Mouse (Mus musculus) bone marrow, adult 2 months (tissue): ENCODE measurements around the gene Hoxa11. TPM values are rescaled to one million over a fixed set of nuclear protein-coding genes. Genes with fewer than 3 reads are reported as not detected.

Experiments
- H3K27ac ChIP-seq: fragments of 200-500 bp; 2 replicates; pipeline ENCODE4 v1.5.1; 2012; ENCODE audit warnings: low read depth, mild to moderate bottlenecking, control low read depth, inconsistent platforms, low read length; ENCODE audit not compliant: control insufficient read depth, poor library complexity, insufficient read depth
- H3K4me1 ChIP-seq: fragments of 200-500 bp; 2 replicates; pipeline ENCODE4 v1.6.1; 2011; ENCODE audit warnings: low read length; ENCODE audit not compliant: control insufficient read depth, insufficient read depth
- H3K4me3 ChIP-seq: fragments of 200-500 bp; replicated peaks from 2 replicates; pipeline ENCODE3; 2011; ENCODE audit warnings: mild to moderate bottlenecking, low read depth, low read length, control low read depth; ENCODE audit not compliant: control insufficient read depth
- CTCF ChIP-seq: fragments of 200-500 bp; IDR thresholded peaks from 2 replicates; pipeline ENCODE4 v1.5.1; 2011; ENCODE audit warnings: low read length, control low read depth; ENCODE audit not compliant: control insufficient read depth, insufficient read depth
- POLR2A ChIP-seq: fragments of 200-500 bp; IDR thresholded peaks from 2 replicates; pipeline ENCODE4 v1.6.1; 2011; ENCODE audit warnings: low read depth, mild to moderate bottlenecking, control low read depth, low read length, borderline replicate concordance; ENCODE audit not compliant: control insufficient read depth
- whole genome bisulfite sequencing: fragments of 180-500 bp; shearing (Covaris S2); methylation state at CpG from one replicate; pipeline ENCODE4 v1.1.7; 2018; 5-methylcytosine and 5-hydroxymethylcytosine counted together
- polyA plus RNA-seq: library from polyadenylated mRNA; stranded (reverse); fragments of >200 nt; gene quantifications from 2 replicates; pipeline ENCODE4 v1.2.4, GENCODE M21; 2011; ENCODE audit warnings: low replicate concordance; ENCODE audit not compliant: missing spikeins, insufficient read depth, insufficient read length

Hoxa11 gene
- polyA plus RNA-seq, 1 experiment, result not detected

DNA sequence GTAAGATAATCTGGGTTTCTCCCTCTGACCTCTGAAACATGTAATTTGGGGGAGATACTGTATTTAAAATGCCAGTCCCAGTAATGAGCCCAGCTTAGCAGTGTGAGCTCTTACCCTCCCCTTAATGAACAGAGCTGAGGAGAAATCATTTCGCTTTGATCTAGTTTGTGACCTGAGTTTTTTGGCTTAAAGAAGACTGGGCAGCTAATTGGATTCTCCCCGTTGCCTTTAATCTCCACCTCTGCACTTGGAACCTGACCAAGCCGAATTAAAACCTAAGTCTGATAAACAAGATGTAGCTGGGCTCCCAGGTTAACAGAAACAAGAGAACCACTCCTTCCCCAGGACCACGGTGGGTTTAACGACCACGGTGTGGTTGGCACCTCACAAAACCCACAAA lies 30.8 kb upstream of the Hoxa11 start:
- WGBS, result 22% methylated on average over 6 of the region's 6 CpGs
- H3K4me3 ChIP-seq, result no peak overlapping the region
- TF ChIP-seq POLR2A, result no peak
- TF ChIP-seq CTCF, result no peak
- no peak overlapping the region for H3K27ac ChIP-seq
- no peaks in the 10 kb centered on the region for H3K4me1 ChIP-seq

DNA sequence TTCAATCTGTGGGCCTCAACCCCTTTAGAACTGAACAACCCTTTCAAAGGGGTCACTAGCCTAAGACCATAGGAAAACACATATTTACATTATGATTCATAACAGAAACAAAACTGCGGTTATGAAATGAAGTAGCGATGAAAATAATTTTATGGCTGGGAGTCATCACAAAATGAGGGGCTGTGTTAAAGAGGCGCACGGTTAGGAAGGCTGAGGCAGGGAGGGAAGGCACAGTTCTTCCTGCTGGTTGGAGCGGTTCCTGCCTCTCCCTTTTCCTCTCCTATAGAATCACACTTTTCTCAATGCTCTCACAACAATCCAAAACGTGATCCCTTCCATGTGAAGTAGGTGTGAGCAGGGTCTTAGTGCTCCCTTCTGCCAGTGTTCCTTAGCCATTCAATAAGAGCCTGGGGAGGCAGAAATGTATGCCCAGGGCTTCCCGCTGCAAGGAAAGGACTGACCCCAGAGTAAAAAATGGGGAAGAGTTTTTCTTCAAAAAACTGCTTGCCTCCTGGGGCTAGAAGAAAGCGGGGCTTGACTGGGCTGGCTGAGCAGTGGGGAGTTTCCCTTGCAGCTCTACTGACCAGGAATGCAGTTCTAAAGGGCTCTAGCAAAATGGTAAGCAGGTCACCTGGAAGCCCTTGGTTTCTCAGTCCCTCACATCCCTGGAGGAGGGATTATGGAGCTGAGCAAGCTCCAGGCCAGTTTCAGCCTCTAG lies 30.1 kb upstream of the Hoxa11 start:
- Histone ChIP-seq H3K4me3 (no peak overlapping the region), H3K4me1 (no peaks in the 10 kb centered on the region), H3K27ac (no peak overlapping the region)
- WGBS, result 47% methylated on average over 8 of the region's 8 CpGs
- TF ChIP-seq CTCF (no peak), POLR2A (no peak)

DNA sequence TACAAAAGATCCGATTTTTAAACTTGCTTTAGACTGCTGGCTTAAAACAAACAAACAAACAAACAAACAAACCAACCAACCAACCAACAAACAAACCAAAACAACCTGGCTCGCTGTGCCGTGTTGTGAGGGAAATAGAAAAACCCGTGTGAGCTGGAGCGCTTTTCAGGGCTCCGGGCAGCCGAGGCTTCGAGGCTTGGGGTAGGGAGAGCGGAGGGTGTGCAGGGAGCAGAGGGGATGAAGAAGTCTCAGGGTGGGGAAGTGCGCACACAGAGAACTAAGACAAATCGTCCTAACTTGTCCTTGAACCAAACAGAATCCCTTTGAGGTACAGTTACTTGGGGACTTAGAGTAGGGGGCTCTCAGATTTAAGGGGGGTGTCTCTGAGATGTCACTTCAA lies 29.0 kb upstream of the Hoxa11 start:
- whole genome bisulfite sequencing, result 18% methylated on average over 11 of the region's 11 CpGs

DNA sequence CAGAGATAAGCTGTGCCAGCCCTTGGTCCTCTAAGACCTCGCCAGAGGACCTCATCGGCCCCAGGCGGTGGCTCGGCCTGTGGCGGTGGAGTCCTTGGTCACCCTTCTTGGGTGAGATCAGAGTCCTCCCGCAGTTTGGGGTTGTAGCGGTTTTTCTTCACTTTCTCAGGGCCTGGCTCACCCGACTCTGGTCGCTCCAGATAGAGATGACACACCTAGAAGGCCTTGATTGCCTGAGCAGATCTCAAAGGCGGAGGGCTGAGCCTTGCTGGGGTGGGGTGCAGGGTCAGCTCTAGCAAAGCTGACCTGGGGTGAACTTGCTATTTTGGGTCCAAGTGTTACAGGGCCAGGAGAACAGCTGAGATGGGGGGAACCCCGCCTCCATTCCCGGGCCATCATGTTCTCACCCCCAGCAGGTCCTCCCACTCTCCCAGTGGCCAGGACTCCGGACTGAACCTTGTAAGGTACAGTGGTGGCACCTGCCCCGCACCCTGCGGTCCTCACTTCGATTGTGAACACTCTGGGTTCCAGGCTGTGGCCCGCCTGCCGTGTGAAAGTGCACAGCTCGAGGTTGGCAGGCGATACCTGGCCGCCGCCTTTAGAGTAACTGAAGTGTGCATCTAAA lies 28.2 kb upstream of the Hoxa11 start:
- H3K27ac ChIP-seq, result no peak overlapping the region
- no peaks in the 10 kb centered on the region for H3K4me1 ChIP-seq
- TF ChIP-seq POLR2A (no peak), CTCF (no peak)
- H3K4me3 ChIP-seq, result no peak overlapping the region
- 13% methylated on average over 22 of the region's 22 CpGs for WGBS

More for the DNA sequence above, 29.0 kb upstream of the Hoxa11 start:
- TF ChIP-seq CTCF (no peak), POLR2A (no peak)
- Histone ChIP-seq H3K27ac (no peak overlapping the region), H3K4me3 (no peak overlapping the region), H3K4me1 (no peaks in the 10 kb centered on the region)

DNA sequence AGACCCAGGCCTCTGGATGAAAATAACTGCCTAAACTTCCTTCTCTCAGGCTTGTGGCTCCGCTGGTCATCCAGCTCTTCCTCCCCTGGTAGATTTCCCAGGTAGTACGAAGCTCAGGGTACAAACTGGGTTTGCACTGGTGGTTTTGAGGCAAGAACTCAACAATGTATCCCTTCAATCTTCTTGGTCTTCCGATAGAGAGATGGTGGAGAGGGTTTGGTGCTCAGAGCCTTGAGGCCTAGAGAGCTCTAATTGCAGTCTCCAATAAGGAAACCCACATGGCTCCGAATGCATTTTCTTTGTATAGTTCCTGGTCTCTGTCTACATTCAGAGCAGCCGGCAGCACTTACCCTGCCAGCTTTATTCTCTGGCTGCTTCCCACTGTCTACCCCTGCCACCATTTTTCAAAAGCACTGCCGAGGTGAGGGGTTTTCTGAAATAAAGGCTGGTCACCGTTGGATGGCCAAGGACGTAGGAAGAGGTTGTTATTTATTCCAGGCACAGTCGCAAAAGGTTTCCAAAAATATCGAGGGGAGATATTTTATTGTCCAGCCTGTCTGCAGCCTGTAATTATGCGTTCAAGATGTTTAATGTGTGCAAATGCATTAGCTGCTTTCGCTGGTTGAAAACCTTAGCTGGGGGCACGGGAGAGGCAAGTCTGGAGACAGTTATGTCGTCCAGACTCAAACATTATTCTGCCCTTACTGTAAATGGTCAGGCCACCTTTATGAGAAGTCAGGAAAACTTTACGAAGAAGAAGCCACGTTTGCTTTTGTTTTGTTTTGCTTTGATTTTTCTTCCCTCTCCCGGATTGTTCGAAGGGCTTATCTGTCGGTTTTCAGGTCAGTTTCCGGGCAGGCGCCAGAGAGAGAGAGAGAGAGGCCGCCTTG lies 27.4 kb upstream of the Hoxa11 start:
- H3K27ac ChIP-seq, result no peak overlapping the region
- no peak overlapping the region for H3K4me3 ChIP-seq
- 31% methylated on average over 22 of the region's 22 CpGs for WGBS
- no peaks in the 10 kb centered on the region for H3K4me1 ChIP-seq
- no peak for TF ChIP-seq POLR2A
- TF ChIP-seq CTCF, result no peak

DNA sequence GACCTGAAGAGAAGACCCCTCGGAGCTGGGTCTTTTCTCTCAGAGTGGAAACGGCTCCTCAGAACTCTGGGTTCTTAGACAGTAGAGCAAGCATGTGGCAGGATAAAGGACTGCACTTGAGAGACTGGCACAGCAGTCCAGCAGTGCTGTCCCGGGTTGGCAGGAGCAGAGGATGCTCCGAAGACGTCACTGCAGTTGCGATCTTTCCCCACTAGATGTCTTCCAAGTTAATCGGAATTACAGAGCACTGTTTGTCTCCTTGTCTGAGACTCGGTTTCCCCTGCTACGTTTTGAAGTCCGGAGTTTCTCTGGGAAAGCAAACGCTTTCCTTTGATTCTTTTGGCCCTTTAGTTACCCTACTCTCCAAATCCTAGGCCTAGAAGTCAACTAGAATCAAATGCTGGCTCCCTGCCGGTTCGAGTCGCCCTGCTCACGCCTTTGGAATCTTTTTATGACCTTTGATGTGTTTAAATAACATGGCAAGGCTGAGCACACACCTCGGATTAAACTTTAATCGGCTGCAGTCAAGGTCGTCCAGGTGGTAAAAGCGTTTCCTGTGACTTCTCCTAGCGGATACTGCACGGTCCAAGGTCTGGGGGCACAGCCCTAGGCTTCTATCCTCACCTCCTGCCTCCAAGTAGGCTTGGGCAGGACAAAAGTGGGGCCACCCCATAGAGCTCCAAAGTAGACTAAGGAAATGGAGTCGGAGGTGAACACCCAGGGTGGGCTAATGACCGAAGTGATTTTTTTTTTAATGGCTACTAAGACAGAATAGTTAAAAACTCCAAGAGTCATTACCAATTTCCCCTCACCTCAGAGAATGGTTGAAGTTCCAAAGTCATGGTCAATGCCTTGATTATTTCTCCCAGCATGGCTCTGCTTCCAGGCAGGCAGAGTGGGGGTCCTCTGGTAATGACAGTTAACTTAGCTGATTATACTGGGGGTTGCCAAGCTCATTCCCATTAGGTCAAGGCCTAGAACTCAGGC lies 25.2 kb upstream of the Hoxa11 start:
- Histone ChIP-seq H3K27ac (no peak overlapping the region), H3K4me1 (no peaks in the 10 kb centered on the region), H3K4me3 (no peak overlapping the region)
- 20% methylated on average over 23 of the region's 23 CpGs for WGBS
- peak; percentile 32; the same call in 1 of the 2 replicates for TF ChIP-seq CTCF
- no peak for TF ChIP-seq POLR2A

DNA sequence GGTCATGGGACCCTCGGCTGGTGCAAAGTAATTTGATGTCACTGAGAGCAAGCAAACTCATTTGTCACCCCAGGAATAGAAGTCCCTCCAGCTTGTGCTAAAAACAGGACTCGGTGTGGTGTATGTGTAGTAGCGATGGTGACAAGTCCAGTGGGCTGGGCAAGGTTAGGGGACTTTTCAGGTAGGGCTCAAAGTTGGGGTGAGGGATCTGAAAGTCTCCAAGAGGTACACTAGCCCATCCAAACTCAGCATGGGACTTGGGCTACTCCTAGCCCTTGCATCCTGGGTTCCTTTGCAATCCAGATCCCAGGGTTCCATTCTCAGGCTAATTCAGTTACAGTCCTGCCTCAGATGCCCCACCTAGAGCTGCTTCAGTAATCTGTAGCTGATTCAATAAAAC lies 23.1 kb upstream of the Hoxa11 start:
- no peaks in the 10 kb centered on the region for H3K4me1 ChIP-seq
- TF ChIP-seq CTCF (no peak), POLR2A (no peak)
- no peak overlapping the region for H3K27ac ChIP-seq
- 18% methylated on average over 3 of the region's 3 CpGs for WGBS
- H3K4me3 ChIP-seq, result no peak overlapping the region
